17 mouse cellular contexts compared by ENCODE assay signal in the genomic region with DNA sequence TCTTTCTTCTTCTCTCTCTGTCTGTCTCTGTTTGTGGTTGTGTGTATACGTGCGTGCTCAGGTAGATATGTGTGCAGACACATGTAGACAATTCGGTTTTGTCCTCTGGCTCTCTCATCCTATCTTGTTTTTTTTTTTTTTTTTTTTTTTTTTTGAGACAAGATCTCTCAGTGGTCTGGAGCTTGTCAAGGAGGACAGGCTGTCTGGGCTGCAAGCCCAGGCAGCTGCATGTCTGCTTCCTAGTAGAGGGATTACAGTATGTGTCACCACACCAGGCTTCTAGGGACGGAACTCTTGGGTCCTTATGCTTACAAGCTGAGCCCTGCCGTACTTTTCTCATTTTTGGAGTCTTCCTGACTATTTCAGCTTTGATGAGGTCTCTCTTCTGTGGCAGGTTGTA.
DNase-seq lines count a peak whose midpoint lies in the region; ATAC-seq and TF ChIP-seq lines count a peak whose summit lies in the region.
"Had no signal": no experiment of that assay in that cellular context is flagged by ENCODE, and none has a peak within 500 bp of the region (broad histone marks: within the 10 kb centered on the region; RNA-seq: fewer than 3 reads in every experiment).

No protein-coding gene starts in this region.

- no peaks in the 10 kb centered on the region for H3K36me3 ChIP-seq in heart, embryonic 13.5 days
- no peaks in the 10 kb centered on the region for H3K36me3 ChIP-seq in myocyte (ENCODE audit: control insufficient read depth, insufficient read depth)
- H3K36me3 ChIP-seq: midbrain, embryonic 10.5 days; neural tube, embryonic 12.5 days had no signal

- no peaks in the 10 kb centered on the region for H3K27me3 ChIP-seq in heart, embryonic 13.5 days (replicated peaks)
- H3K27me3 ChIP-seq in myocyte (ENCODE audit: control insufficient read depth, insufficient read depth, insufficient read length), result no peaks in the 10 kb centered on the region
- H3K27me3 ChIP-seq: forebrain, embryonic 13.5 days; neural tube, embryonic 12.5 days had no signal

- ATAC-seq in heart, embryonic 13.5 days (ENCODE audit: extremely low read depth, insufficient number of reproducible peaks, low FRiP score, low TSS enrichment), result no peak; the same call in 1 of the 2 replicates
- ATAC-seq: forebrain, embryonic 13.5 days; hindbrain, postnatal 0 days; liver, postnatal 0 days had no signal

- H3K4me2 ChIP-seq in heart, embryonic 13.5 days, result 0 out of 2 replicates have a peak overlapping the region, but pooled peaks have one; percentile 9
- H3K4me2 ChIP-seq in myocyte (ENCODE audit: low read depth), result peak overlapping the region; percentile 25
- H3K4me2 ChIP-seq: forebrain, embryonic 13.5 days; neural tube, embryonic 12.5 days had no signal

- H3K4me1 ChIP-seq in heart, embryonic 13.5 days, result peaks cover 81% of the 10 kb centered on the region

- peak overlapping the region; percentile 89 for H3K27ac ChIP-seq in heart, embryonic 13.5 days (replicated peaks)
- H3K27ac ChIP-seq: forebrain, embryonic 13.5 days; hindbrain, postnatal 0 days; midbrain, embryonic 10.5 days; neural tube, embryonic 12.5 days had no signal

- no peaks in the 10 kb centered on the region for H3K79me2 ChIP-seq in myocyte (ENCODE audit: control insufficient read depth, insufficient read depth)

- H3K9me3 ChIP-seq in heart, embryonic 13.5 days, result no peaks in the 10 kb centered on the region
- H3K9me3 ChIP-seq: forebrain, embryonic 13.5 days; midbrain, embryonic 10.5 days; neural tube, embryonic 12.5 days had no signal

- intact Hi-C loops in heart, postnatal 25 days (cut with DNase I), result loop anchor here (5.0 kb wide), 2 partner anchors 37 to 122 kb away; no protein-coding TSS in a partner anchor

- peak; percentile 96 for DNase-seq in heart, adult 11 months
- no peak for DNase-seq in heart, postnatal 25 days (ENCODE audit: low spot score)
- peak; percentile 49 for DNase-seq in NIH3T3 (ENCODE audit: low read depth)
- DNase-seq in right cerebral cortex, postnatal 14 days, result no peak
- DNase-seq in layer of hippocampus, adult 9-10 months (ENCODE audit: low spot score), result no peak
- DNase-seq: cerebellum, postnatal 14 days; kidney, adult 9 months; liver; liver, postnatal 0 days; lung, postnatal 14 days; thymus, postnatal 36 days had no signal

- WGBS in heart, embryonic 13.5 days, result 15% methylated on average over 5 of the region's 5 CpGs

- no peak overlapping the region for H3ac ChIP-seq in myocyte (ENCODE audit: control insufficient read depth, insufficient read length)

- H3K4me3 ChIP-seq in heart, embryonic 13.5 days, result no peak overlapping the region
- H3K4me3 ChIP-seq in myocyte, result no peak overlapping the region
- H3K4me3 ChIP-seq: forebrain, embryonic 13.5 days; midbrain, embryonic 10.5 days; neural tube, embryonic 12.5 days had no signal

- no peak for TF ChIP-seq POLR2A in myocyte (IDR thresholded peaks at IDR 0.05; ENCODE audit: insufficient read length, low read depth)

- peak overlapping the region; percentile 50; the same call in 1 of the 2 replicates for H3K9ac ChIP-seq in heart, embryonic 13.5 days
- H3K9ac ChIP-seq: forebrain, embryonic 13.5 days; liver, postnatal 0 days; neural tube, embryonic 12.5 days had no signal

TF ChIP-seq in myocyte, 11 proteins besides CTCF, POLR2A, EP300 and RAD21:
- TF ChIP-seq MYOD1 (IDR thresholded peaks at IDR 0.05; ENCODE audit: control insufficient read depth in 1 of 3, insufficient read length in 2 of 3, low read depth in 2 of 3), result peak in 2 of 3 experiments; percentile 65 to 71
- TF ChIP-seq E2F4 (IDR thresholded peaks at IDR 0.05; ENCODE audit: insufficient read depth), result no peak
- TF ChIP-seq MYOG (IDR thresholded peaks at IDR 0.05; ENCODE audit: control insufficient read depth in 1 of 3, insufficient read depth in 1 of 3, insufficient read length in 2 of 3, low read depth in 2 of 3), result peak in 2 of 3 experiments; percentile 31 to 52
- TF ChIP-seq TCF3 (IDR thresholded peaks at IDR 0.05; ENCODE audit: insufficient read length, low read depth), result no peak
- TF ChIP-seq TCF12 (IDR thresholded peaks at IDR 0.05; ENCODE audit: insufficient read depth, poor library complexity, severe bottlenecking), result peak; percentile 41

Comparison
In these comparisons a context has a peak if more than half of its experiments do, and no peak if none do; other contexts are left out.
1. DNase-seq: peak in heart, adult 11 months (single experiment) and NIH3T3 (single experiment); none in heart, postnatal 25 days (single experiment), right cerebral cortex, postnatal 14 days (single experiment) and layer of hippocampus, adult 9-10 months (single experiment).